Mouse (Mus musculus): Measurements from ENCODE around the gene Gm14085. TPM values are rescaled to one million over a fixed set of nuclear protein-coding genes. Genes with fewer than 3 reads are reported as not detected.
"Not testable (repeated sequence)": the region's sequence is repeated elsewhere in the genome, so short reads cannot be mapped to it uniquely, and the experiment has no call there.

The Gm14085 gene
- polyA plus RNA-seq, 1 experiment from 2014 or later = not detected

GRCm38 (mm10) chr2:122485654-122486053, 913 bp downstream of the Gm14085 start:
- not testable (repeated sequence) for H3K9ac ChIP-seq (replicated peaks); ATAC-seq (ENCODE audit: low FRiP score); H3K4me2 ChIP-seq; H3K4me1 ChIP-seq; H3K27ac ChIP-seq (replicated peaks); H3K36me3 ChIP-seq; H3K4me3 ChIP-seq (replicated peaks); H3K9me3 ChIP-seq (replicated peaks); H3K27me3 ChIP-seq (replicated peaks)
- 72% methylated on average over 2 of the region's 3 CpGs for WGBS

- not testable (repeated sequence) for H3K36me3 ChIP-seq; H3K27ac ChIP-seq (replicated peaks); H3K4me1 ChIP-seq; ATAC-seq (ENCODE audit: low FRiP score); H3K9ac ChIP-seq (replicated peaks); H3K27me3 ChIP-seq (replicated peaks); H3K4me2 ChIP-seq; H3K9me3 ChIP-seq (replicated peaks); H3K4me3 ChIP-seq (replicated peaks)
These were observed 1.4 kb downstream of the Gm14085 start for GRCm38 (mm10) chr2:122486122-122486521.

- Histone ChIP-seq H3K4me3 (replicated peaks) (no peak overlapping the region), H3K9ac (replicated peaks) (no peak overlapping the region), H3K4me2 (no peak overlapping the region), H3K36me3 (no peaks in the 10 kb centered on the region), H3K27ac (replicated peaks) (no peak overlapping the region), H3K4me1 (no peaks in the 10 kb centered on the region), H3K27me3 (replicated peaks) (no peaks in the 10 kb centered on the region), H3K9me3 (replicated peaks) (no peaks in the 10 kb centered on the region)
- WGBS = 89% methylated on average over 2 of the region's 2 CpGs
- ATAC-seq (ENCODE audit: low FRiP score) = no peak
These were observed 1.9 kb downstream of the Gm14085 start for GRCm38 (mm10) chr2:122486674-122487073.

- not testable (repeated sequence) for H3K4me1 ChIP-seq; H3K4me2 ChIP-seq; H3K9ac ChIP-seq (replicated peaks); H3K9me3 ChIP-seq (replicated peaks); H3K27me3 ChIP-seq (replicated peaks); H3K36me3 ChIP-seq; H3K4me3 ChIP-seq (replicated peaks); ATAC-seq (ENCODE audit: low FRiP score); H3K27ac ChIP-seq (replicated peaks)
- 96% methylated on average over 1 of the region's 1 CpGs for WGBS
These were observed 45.0 kb downstream of the Gm14085 start for GRCm38 (mm10) chr2:122529696-122530095.

GRCm38 (mm10) chr2:122531290-122531689, 46.5 kb downstream of the Gm14085 start:
- Histone ChIP-seq H3K27ac (replicated peaks) (0 out of 2 replicates have a peak overlapping the region, but pooled peaks have one; percentile 2), H3K27me3 (replicated peaks) (no peaks in the 10 kb centered on the region), H3K4me2 (no peak overlapping the region), H3K9me3 (replicated peaks) (no peaks in the 10 kb centered on the region), H3K36me3 (no peaks in the 10 kb centered on the region), H3K4me3 (replicated peaks) (no peak overlapping the region), H3K4me1 (peaks cover 6% of the 10 kb centered on the region), H3K9ac (replicated peaks) (no peak overlapping the region)
- 61% methylated on average over 7 of the region's 7 CpGs for WGBS
- peak; percentile 56; the same call in 1 of the 2 replicates for ATAC-seq (ENCODE audit: low FRiP score)

GRCm38 (mm10) chr2:122531726-122532125, 47.0 kb downstream of the Gm14085 start:
- 51% methylated on average over 2 of the region's 2 CpGs for WGBS
- H3K4me2 ChIP-seq = no peak overlapping the region
- H3K27ac ChIP-seq (replicated peaks) = 0 out of 2 replicates have a peak overlapping the region, but pooled peaks have one; percentile 2

GRCm38 (mm10) chr2:122532136-122532801, 47.5 kb downstream of the Gm14085 start:
- no peak overlapping the region for H3K4me2 ChIP-seq
- peaks cover 6% of the 10 kb centered on the region for H3K4me1 ChIP-seq
- H3K36me3 ChIP-seq = no peaks in the 10 kb centered on the region
- 68% methylated on average over 2 of the region's 2 CpGs for WGBS
- ATAC-seq (ENCODE audit: low FRiP score) = peak; percentile 69
- peak overlapping the region; percentile 47 for H3K27ac ChIP-seq (replicated peaks)
- no peaks in the 10 kb centered on the region for H3K27me3 ChIP-seq (replicated peaks)
- no peaks in the 10 kb centered on the region for H3K9me3 ChIP-seq (replicated peaks)
- no peak overlapping the region for H3K4me3 ChIP-seq (replicated peaks)
- H3K9ac ChIP-seq (replicated peaks) = no peak overlapping the region

More at GRCm38 (mm10) chr2:122531726-122532125, 47.0 kb downstream of the Gm14085 start:
- Histone ChIP-seq H3K27me3 (replicated peaks) (no peaks in the 10 kb centered on the region), H3K9me3 (replicated peaks) (no peaks in the 10 kb centered on the region), H3K9ac (replicated peaks) (no peak overlapping the region), H3K36me3 (no peaks in the 10 kb centered on the region), H3K4me1 (peaks cover 6% of the 10 kb centered on the region), H3K4me3 (replicated peaks) (no peak overlapping the region)
- ATAC-seq (ENCODE audit: low FRiP score) = peak; percentile 85

- Histone ChIP-seq H3K4me1 (peaks cover 6% of the 10 kb centered on the region), H3K9ac (replicated peaks) (no peak overlapping the region), H3K36me3 (no peaks in the 10 kb centered on the region), H3K4me3 (replicated peaks) (no peak overlapping the region), H3K27me3 (replicated peaks) (no peaks in the 10 kb centered on the region), H3K9me3 (replicated peaks) (no peaks in the 10 kb centered on the region), H3K4me2 (no peak overlapping the region), H3K27ac (replicated peaks) (no peak overlapping the region; the same call in 1 of the 2 replicates)
- 92% methylated on average over 2 of the region's 2 CpGs for WGBS
- ATAC-seq (ENCODE audit: low FRiP score) = no peak
These were observed 48.1 kb downstream of the Gm14085 start for GRCm38 (mm10) chr2:122532802-122533186.

- Histone ChIP-seq H3K4me1 (peaks cover 6% of the 10 kb centered on the region), H3K27me3 (replicated peaks) (no peaks in the 10 kb centered on the region), H3K9me3 (replicated peaks) (no peaks in the 10 kb centered on the region), H3K36me3 (no peaks in the 10 kb centered on the region), H3K27ac (replicated peaks) (no peak overlapping the region), H3K9ac (replicated peaks) (no peak overlapping the region), H3K4me3 (replicated peaks) (no peak overlapping the region), H3K4me2 (no peak overlapping the region)
- ATAC-seq (ENCODE audit: low FRiP score) = no peak
- WGBS = 86% methylated on average over 2 of the region's 2 CpGs
These were observed 48.6 kb downstream of the Gm14085 start for GRCm38 (mm10) chr2:122533378-122533777.

GRCm38 (mm10) chr2:122534671-122535070, 49.9 kb downstream of the Gm14085 start:
- Histone ChIP-seq H3K27me3 (replicated peaks) (no peaks in the 10 kb centered on the region), H3K4me1 (peaks cover 6% of the 10 kb centered on the region), H3K4me3 (replicated peaks) (no peak overlapping the region), H3K36me3 (no peaks in the 10 kb centered on the region), H3K27ac (replicated peaks) (no peak overlapping the region), H3K9me3 (replicated peaks) (no peaks in the 10 kb centered on the region), H3K4me2 (no peak overlapping the region), H3K9ac (replicated peaks) (no peak overlapping the region)
- no peak for ATAC-seq (ENCODE audit: low FRiP score)
- WGBS = 85% methylated on average over 2 of the region's 2 CpGs

GRCm38 (mm10) chr2:122558317-122558716, 73.6 kb downstream of the Gm14085 start:
- Histone ChIP-seq H3K36me3 (no peaks in the 10 kb centered on the region), H3K27ac (replicated peaks) (no peak overlapping the region), H3K4me2 (no peak overlapping the region), H3K27me3 (replicated peaks) (no peaks in the 10 kb centered on the region), H3K4me3 (replicated peaks) (no peak overlapping the region), H3K9me3 (replicated peaks) (no peaks in the 10 kb centered on the region), H3K4me1 (no peaks in the 10 kb centered on the region), H3K9ac (replicated peaks) (no peak overlapping the region)
- 32% methylated on average over 2 of the region's 2 CpGs for WGBS
- ATAC-seq (ENCODE audit: low FRiP score) = no peak

GRCm38 (mm10) chr2:122561221-122561620, 76.5 kb downstream of the Gm14085 start:
- Histone ChIP-seq H3K4me1 (no peaks in the 10 kb centered on the region), H3K9me3 (replicated peaks) (no peaks in the 10 kb centered on the region), H3K9ac (replicated peaks) (no peak overlapping the region), H3K4me3 (replicated peaks) (no peak overlapping the region), H3K36me3 (no peaks in the 10 kb centered on the region), H3K27ac (replicated peaks) (no peak overlapping the region), H3K4me2 (no peak overlapping the region), H3K27me3 (replicated peaks) (no peaks in the 10 kb centered on the region)
- ATAC-seq (ENCODE audit: low FRiP score) = no peak
- WGBS = 94% methylated on average over 5 of the region's 5 CpGs

All from neural tube, embryonic 15.5 days (tissue).